ENCODE assay signal across 20 mouse cellular contexts in the genomic region with DNA sequence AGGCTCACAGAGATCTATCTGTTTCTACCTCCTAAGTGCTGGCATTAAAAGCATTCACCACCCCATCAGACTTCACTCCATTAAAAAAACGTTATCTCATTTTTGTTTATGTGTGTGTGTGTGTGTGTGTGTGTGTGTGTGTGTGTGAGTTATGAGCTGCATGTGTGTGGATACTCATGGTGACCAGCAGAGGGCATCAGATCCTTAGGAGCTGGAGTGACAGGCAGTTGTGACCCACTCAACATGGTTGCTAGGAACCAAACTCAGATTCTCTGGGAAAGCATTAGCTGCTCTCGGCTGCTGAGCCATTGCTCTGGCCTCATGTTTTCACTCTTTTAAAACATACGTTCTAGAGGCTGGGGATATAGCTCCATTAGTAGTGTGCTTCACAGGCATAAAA.
DNase-seq lines count a peak whose midpoint lies in the region; ATAC-seq and TF ChIP-seq lines count a peak whose summit lies in the region.
"Had no signal": no experiment of that assay in that cellular context is flagged by ENCODE, and none has a peak within 500 bp of the region (broad histone marks: within the 10 kb centered on the region; RNA-seq: fewer than 3 reads in every experiment).

No protein-coding gene starts in this region.

- H3K27me3 ChIP-seq in cerebellum, adult 2 months (ENCODE audit: control insufficient read depth, insufficient read depth, low read length), result no peaks in the 10 kb centered on the region
- H3K27me3 ChIP-seq in liver, embryonic 14.5 days (ENCODE audit: control insufficient read depth, insufficient read depth, low read length), result no peaks in the 10 kb centered on the region
- H3K27me3 ChIP-seq in forebrain, embryonic 10.5 days (ENCODE audit: poor library complexity, severe bottlenecking), result 0 out of 2 replicates have a peak, but pooled peaks cover 4% of the 10 kb centered on the region
- H3K27me3 ChIP-seq: embryonic facial prominence, embryonic 15.5 days; kidney, embryonic 15.5 days; midbrain, embryonic 13.5 days had no signal

- no peak overlapping the region for H3K27ac ChIP-seq in cerebellum, adult 2 months (ENCODE audit: insufficient read depth, low read length)
- H3K27ac ChIP-seq in liver, embryonic 14.5 days, result no peak overlapping the region
- H3K27ac ChIP-seq in forebrain, embryonic 10.5 days, result no peak overlapping the region
- H3K27ac ChIP-seq: embryonic facial prominence, embryonic 15.5 days; heart, embryonic 13.5 days; kidney, embryonic 15.5 days; midbrain, embryonic 13.5 days had no signal

- TF ChIP-seq POLR2A in cerebellum, adult 2 months (IDR thresholded peaks at IDR 0.05; ENCODE audit: borderline replicate concordance, insufficient read depth, low read length), result no peak

- H3K4me1 ChIP-seq in cerebellum, adult 2 months (ENCODE audit: control insufficient read depth, insufficient read depth, low read length), result peaks cover 26% of the 10 kb centered on the region
- no peaks in the 10 kb centered on the region for H3K4me1 ChIP-seq in liver, embryonic 14.5 days (replicated peaks; ENCODE audit: control insufficient read depth in 2 of 2, insufficient read depth in 2 of 2, low read length in 1 of 2)
- peaks cover 5% of the 10 kb centered on the region; the same call in 1 of the 2 replicates for H3K4me1 ChIP-seq in forebrain, embryonic 10.5 days
- H3K4me1 ChIP-seq: embryonic facial prominence, embryonic 15.5 days had no signal

- no peak overlapping the region for H3K4me2 ChIP-seq in liver, embryonic 14.5 days (ENCODE audit: low read depth)
- H3K4me2 ChIP-seq: embryonic facial prominence, embryonic 15.5 days; heart, embryonic 13.5 days; kidney, embryonic 15.5 days; midbrain, embryonic 13.5 days had no signal

- H3K4me3 ChIP-seq in cerebellum, adult 2 months (replicated peaks; ENCODE audit: insufficient read depth, low read depth, low read length), result no peak overlapping the region
- H3K4me3 ChIP-seq in liver, embryonic 14.5 days (ENCODE audit: insufficient read depth in 1 of 2, low read depth in 2 of 2, low read length in 2 of 2), result no peak overlapping the region
- H3K4me3 ChIP-seq in forebrain, embryonic 10.5 days, result no peak overlapping the region
- H3K4me3 ChIP-seq: embryonic facial prominence, embryonic 15.5 days; heart, embryonic 13.5 days; kidney, embryonic 15.5 days; left cerebral cortex, adult 2 months; midbrain, embryonic 13.5 days had no signal

- H3K9me3 ChIP-seq in liver, embryonic 14.5 days (ENCODE audit: control insufficient read depth, low read length), result no peaks in the 10 kb centered on the region
- H3K9me3 ChIP-seq in forebrain, embryonic 10.5 days, result peaks cover 8% of the 10 kb centered on the region
- H3K9me3 ChIP-seq: embryonic facial prominence, embryonic 15.5 days; heart, embryonic 13.5 days; midbrain, embryonic 13.5 days had no signal

- no peak for ATAC-seq in liver, embryonic 14.5 days (ENCODE audit: insufficient read depth)
- ATAC-seq: forebrain, embryonic 14.5 days had no signal

- TF ChIP-seq CTCF in cerebellum, adult 2 months (IDR thresholded peaks at IDR 0.05; ENCODE audit: borderline replicate concordance, insufficient read depth, low read depth, low read length), result peak; percentile 15; the same call in 1 of the 2 replicates
- TF ChIP-seq CTCF in liver, embryonic 14.5 days (IDR thresholded peaks at IDR 0.05; ENCODE audit: low read depth), result peak; percentile 67

- no peak for DNase-seq in cerebellum, adult 2 months
- DNase-seq in cerebellum, adult 9-11 months, result no peak
- no peak for DNase-seq in liver, embryonic 14.5 days (ENCODE audit: low read depth in 3 of 3, low spot score in 3 of 3)
- DNase-seq in liver (no peak), ES-CJ7 (ENCODE audit: low read depth, low spot score) (peak; percentile 41)
- peak; percentile 5 for DNase-seq in c-Kit-positive CD71-positive TER-119-negative erythroid progenitor cells, embryonic 14.5 days (ENCODE audit: low read depth)
- DNase-seq in forebrain, embryonic 10.5 days (ENCODE audit: extremely low spot score, low spot score), result no peak
- DNase-seq in left cerebral cortex, adult 11 months (ENCODE audit: low spot score), result no peak
- DNase-seq: adrenal gland, adult 2 months; cerebellum, adult 9-10 months; embryo, embryonic 11 days; heart, postnatal 36 days; lung, adult 2 months; thymus, adult 18-20 months had no signal

- TF ChIP-seq EP300 in liver, embryonic 14.5 days (IDR thresholded peaks at IDR 0.05; ENCODE audit: low read depth), result no peak

- 90% methylated on average over 3 of the region's 3 CpGs for WGBS in cerebellum, adult 2 months
- 57% methylated on average over 3 of the region's 3 CpGs for WGBS in liver, embryonic 14.5 days (ENCODE audit: insufficient replicate concordance)
- WGBS in forebrain, embryonic 10.5 days, result 88% methylated on average over 3 of the region's 3 CpGs

- H3K36me3 ChIP-seq in liver, embryonic 14.5 days (replicated peaks; ENCODE audit: control insufficient read depth, insufficient read depth, low read depth), result no peaks in the 10 kb centered on the region
- H3K36me3 ChIP-seq in forebrain, embryonic 10.5 days (replicated peaks), result no peaks in the 10 kb centered on the region
- H3K36me3 ChIP-seq: embryonic facial prominence, embryonic 15.5 days; heart, embryonic 13.5 days; kidney, embryonic 15.5 days; midbrain, embryonic 13.5 days had no signal

- H3K9ac ChIP-seq in liver, embryonic 14.5 days (replicated peaks), result no peak overlapping the region
- H3K9ac ChIP-seq: embryonic facial prominence, embryonic 15.5 days; heart, embryonic 13.5 days; kidney, embryonic 15.5 days; midbrain, embryonic 13.5 days had no signal

Comparison
In these comparisons a context has a peak if more than half of its experiments do, and no peak if none do; other contexts are left out.
1. DNase-seq: peak in ES-CJ7 (single experiment) and c-Kit-positive CD71-positive TER-119-negative erythroid progenitor cells, embryonic 14.5 days (single experiment); none in cerebellum, adult 2 months (0 of 2), cerebellum, adult 9-11 months (single experiment), liver, embryonic 14.5 days (0 of 3), liver (single experiment), forebrain, embryonic 10.5 days (single experiment) and left cerebral cortex, adult 11 months (single experiment).